Mouse (Mus musculus): ENCODE results near the gene Aak1. TPM values are rescaled to one million over a fixed set of nuclear protein-coding genes. Genes with fewer than 3 reads are reported as not detected.
"Not testable (repeated sequence)": the region's sequence is repeated elsewhere in the genome, so short reads cannot be mapped to it uniquely, and the experiment has no call there.

The Aak1 gene
- polyA plus RNA-seq, 1 experiment from 2014 or later: 16.9 TPM

DNA sequence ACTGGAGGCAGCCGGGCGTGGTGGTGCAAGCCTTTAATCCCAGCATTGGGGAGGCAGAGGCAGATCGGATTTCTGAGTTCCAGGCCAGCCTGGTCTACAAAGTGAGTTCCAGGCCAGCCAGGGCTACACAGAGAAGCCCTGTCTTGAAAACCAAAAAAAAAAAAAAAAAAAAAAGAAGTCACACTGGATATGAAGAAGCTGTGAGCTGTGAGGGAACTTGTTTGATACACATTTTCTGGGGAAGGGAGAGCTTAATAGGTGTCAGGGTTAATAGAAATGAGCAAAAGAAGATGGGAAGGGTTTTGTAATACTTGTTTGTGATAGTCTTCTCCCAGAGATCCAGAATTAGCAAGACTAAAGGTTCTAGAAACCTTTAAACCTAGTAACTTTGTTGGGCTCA lies 196.2 kb downstream of the Aak1 start:
- Histone ChIP-seq H3K4me1 (peaks cover 31% of the 10 kb centered on the region), H3K27me3 (no peaks in the 10 kb centered on the region), H3K9me3 (no peaks in the 10 kb centered on the region), H3K27ac (no peak overlapping the region), H3K4me2 (no peak overlapping the region), H3K36me3 (peaks cover 15% of the 10 kb centered on the region), H3K4me3 (no peak overlapping the region), H3K9ac (no peak overlapping the region)
- 80% methylated on average over 3 of the region's 3 CpGs for WGBS
- ATAC-seq (ENCODE audit: insufficient number of reproducible peaks, insufficient read depth, low FRiP score, low TSS enrichment, low read depth): no peak

DNA sequence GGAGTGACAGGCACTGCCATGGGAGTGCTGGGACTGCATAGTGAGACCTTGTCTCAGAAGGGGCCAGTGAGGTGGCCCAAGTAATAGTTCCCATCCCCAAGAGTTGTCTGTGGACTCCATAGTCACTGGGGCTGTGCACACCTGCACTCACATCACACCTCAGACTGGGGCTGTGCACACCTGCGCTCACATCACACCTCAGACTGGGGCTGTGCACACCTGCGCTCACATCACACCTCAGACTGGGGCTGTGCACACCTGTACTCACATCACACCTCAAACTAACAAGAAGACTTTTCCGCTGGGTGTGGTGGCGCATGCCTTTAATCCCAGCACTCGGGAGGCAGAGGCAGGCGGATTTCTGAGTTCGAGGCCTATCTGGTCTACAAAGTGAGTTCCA lies 199.4 kb downstream of the Aak1 start:
- WGBS: 98% methylated on average over 7 of the region's 7 CpGs
- not testable (repeated sequence) for H3K4me2 ChIP-seq

DNA sequence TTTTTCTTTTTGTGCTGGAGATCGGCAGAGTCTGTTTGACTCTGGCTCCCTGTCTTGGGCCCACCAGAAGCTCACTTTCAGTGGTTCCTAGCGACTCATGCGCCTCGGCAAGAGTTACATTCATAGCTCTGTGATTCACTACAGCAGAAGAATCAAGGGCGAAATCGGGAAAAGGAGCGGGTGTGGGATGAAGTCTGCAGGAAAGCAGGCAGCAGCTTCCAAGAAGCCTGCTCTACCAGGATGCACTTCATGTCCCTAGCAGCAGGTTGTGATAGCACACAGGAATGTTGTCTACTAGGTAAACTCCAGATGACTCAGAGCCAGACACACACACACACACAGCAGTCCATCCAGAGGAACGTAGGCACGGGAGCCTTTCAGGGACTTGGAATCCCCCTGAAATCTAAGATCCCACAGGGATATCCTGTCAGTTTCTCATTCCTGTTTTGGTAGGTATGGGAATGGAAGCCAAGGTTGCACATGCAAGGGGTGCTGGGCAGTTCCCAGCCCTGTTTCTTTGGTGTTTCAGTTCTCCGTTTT lies 202.6 kb downstream of the Aak1 start:
- no peaks in the 10 kb centered on the region for H3K9me3 ChIP-seq
- 92% methylated on average over 10 of the region's 10 CpGs for WGBS
- no peak overlapping the region for H3K9ac ChIP-seq
- no peak overlapping the region for H3K4me3 ChIP-seq
- no peaks in the 10 kb centered on the region for H3K27me3 ChIP-seq
- no peak overlapping the region for H3K4me2 ChIP-seq
- no peaks in the 10 kb centered on the region for H3K4me1 ChIP-seq
- no peak overlapping the region for H3K27ac ChIP-seq
- no peak for ATAC-seq (ENCODE audit: insufficient number of reproducible peaks, insufficient read depth, low FRiP score, low TSS enrichment, low read depth)
- peaks cover 69% of the 10 kb centered on the region for H3K36me3 ChIP-seq

More for the DNA sequence above, 199.4 kb downstream of the Aak1 start:
- H3K27me3 ChIP-seq; H3K9me3 ChIP-seq; H3K27ac ChIP-seq; H3K4me3 ChIP-seq; H3K9ac ChIP-seq; ATAC-seq (ENCODE audit: insufficient number of reproducible peaks, insufficient read depth, low FRiP score, low TSS enrichment, low read depth): not testable (repeated sequence)
- Histone ChIP-seq H3K4me1 (peaks cover 16% of the 10 kb centered on the region), H3K36me3 (peaks cover 41% of the 10 kb centered on the region)

Other genes with a start within 250 kb of the Aak1 start
- gene Asprv1, start 221.4 kb upstream of the Aak1 start, polyA plus RNA-seq (2015; fragmentation: Nextera tagmentation; extraction: Ambion mirVana): 12.1 and 13.4 TPM in 2 replicates
- gene Mxd1, start 180.4 kb upstream of the Aak1 start, polyA plus RNA-seq (2015; fragmentation: Nextera tagmentation; extraction: Ambion mirVana): 12.8 and 14.9 TPM in 2 replicates
- 137 and 148 TPM in 2 replicates for gene Snrnp27, start 165.0 kb upstream of the Aak1 start, polyA plus RNA-seq (2015; fragmentation: Nextera tagmentation; extraction: Ambion mirVana)
- gene Gmcl1, start 116.1 kb upstream of the Aak1 start, polyA plus RNA-seq (2015; fragmentation: Nextera tagmentation; extraction: Ambion mirVana): 46.6 and 48.6 TPM in 2 replicates
- gene Anxa4, start 55.9 kb upstream of the Aak1 start, polyA plus RNA-seq (2015; fragmentation: Nextera tagmentation; extraction: Ambion mirVana): 32.5 and 34.7 TPM in 2 replicates
- 95.2 and 105 TPM in 2 replicates for gene Nfu1, start 159.7 kb downstream of the Aak1 start, polyA plus RNA-seq (2015; fragmentation: Nextera tagmentation; extraction: Ambion mirVana)
- gene Gfpt1, start 193.3 kb downstream of the Aak1 start, polyA plus RNA-seq (2015; fragmentation: Nextera tagmentation; extraction: Ambion mirVana): 22.0 and 22.2 TPM in 2 replicates

Data from embryonic facial prominence, embryonic 13.5 days (tissue).